Mouse (Mus musculus) bone marrow macrophage, adult 2 months (primary cell): ENCODE results near the gene Plppr5.

Source experiments
- CTCF ChIP-seq: IDR thresholded peaks from 2 replicates; pipeline ENCODE4 v1.5.1; 2012; ENCODE audit warnings: low read depth, mild to moderate bottlenecking, low read length, moderate library complexity
- POLR2A ChIP-seq: IDR thresholded peaks from 2 replicates; pipeline ENCODE4 v1.6.1; 2012; ENCODE audit warnings: mild to moderate bottlenecking, low read depth, low read length, borderline replicate concordance

DNA sequence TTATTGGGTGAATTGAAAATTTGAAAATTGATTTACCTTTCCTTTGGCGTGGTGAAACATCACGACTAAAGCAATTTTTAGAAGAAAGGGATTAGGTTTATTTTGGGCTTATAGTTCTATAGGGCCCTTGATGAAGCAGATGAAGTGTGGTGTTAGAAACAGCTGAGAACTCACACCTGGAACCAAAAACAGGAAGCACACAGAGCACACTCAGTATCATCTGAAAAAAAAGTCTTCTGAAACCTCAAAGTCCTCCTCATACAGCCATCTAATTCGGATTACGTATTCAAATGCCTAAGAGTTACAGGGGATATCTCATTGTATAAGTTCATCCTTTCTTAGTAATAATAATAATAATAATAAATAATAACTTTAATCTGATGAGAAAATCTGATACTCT is 24.1 kb upstream of the Plppr5 start:
- TF ChIP-seq CTCF, result no peak
- TF ChIP-seq POLR2A, result no peak
